Mouse (Mus musculus) limb, embryonic 11.5 days (tissue): Measurements from ENCODE around the gene Zfp768. TPM values are rescaled to one million over a fixed set of nuclear protein-coding genes. Genes with fewer than 3 reads are reported as not detected.
"Not testable (repeated sequence)": the region's sequence is repeated elsewhere in the genome, so short reads cannot be mapped to it uniquely, and the experiment has no call there.

ENCODE experiments used
- ATAC-seq: fragments of 200-750 bp; cut with Nextera tagmentation; 2 replicates; pipeline ENCODE4 v1.8.0; 2017; ENCODE audit warnings: low read depth; ENCODE audit not compliant: insufficient number of reproducible peaks, low FRiP score, low TSS enrichment
- DNase-seq: peaks from one replicate; pipeline ENCODE4 v3.0.0-alpha.2; 2015; ENCODE audit warnings: low spot score
- H3K27ac ChIP-seq: fragments of 300-500 bp; sonication (generic); replicated peaks from 2 replicates; pipeline ENCODE4 v1.5.1; 2014; ENCODE audit warnings: low read depth, mild to moderate bottlenecking, low read length
- H3K27me3 ChIP-seq: fragments of 300-500 bp; sonication (generic); 2 replicates; pipeline ENCODE4 v1.6.1; 2014; ENCODE audit warnings: mild to moderate bottlenecking, low read length, mixed read lengths; ENCODE audit not compliant: control insufficient read depth, insufficient read depth
- H3K36me3 ChIP-seq: fragments of 300-500 bp; sonication (generic); 2 replicates; pipeline ENCODE4 v1.6.1; 2014; ENCODE audit warnings: mild to moderate bottlenecking, low read length, moderate library complexity, mixed read lengths; ENCODE audit not compliant: control insufficient read depth, insufficient read depth
- H3K4me1 ChIP-seq: fragments of 300-500 bp; sonication (generic); 2 replicates; pipeline ENCODE4 v1.6.1; 2014; ENCODE audit warnings: low read length, mixed read lengths; ENCODE audit not compliant: control insufficient read depth, insufficient read depth
- H3K4me2 ChIP-seq: fragments of 300-500 bp; sonication (generic); 2 replicates; pipeline ENCODE4 v1.6.1; 2014; ENCODE audit warnings: low read depth, mild to moderate bottlenecking, moderate library complexity; ENCODE audit not compliant: severe bottlenecking
- H3K4me3 ChIP-seq: fragments of 300-500 bp; sonication (generic); 2 replicates; pipeline ENCODE4 v1.5.1; 2014; ENCODE audit warnings: low read depth, low read length
- H3K9ac ChIP-seq: fragments of 300-500 bp; sonication (generic); 2 replicates; pipeline ENCODE4 v1.6.1; 2014; ENCODE audit warnings: mild to moderate bottlenecking, low read length
- H3K9me3 ChIP-seq: fragments of 300-500 bp; sonication (generic); 2 replicates; pipeline ENCODE4 v1.6.1; 2016; ENCODE audit warnings: low read length; ENCODE audit not compliant: control insufficient read depth
- WGBS: fragments of 180-500 bp; shearing (Covaris S2); extraction: QIAGEN DNeasy Blood & Tissue Kit; methylation state at CpG from one replicate; pipeline ENCODE4 v1.1.7; 2014; 5-methylcytosine and 5-hydroxymethylcytosine counted together
- polyA plus RNA-seq: library from polyadenylated mRNA; unstranded; fragments of >200 nt; fragmentation: Nextera tagmentation; extraction: Ambion mirVana; gene quantifications from 2 replicates; pipeline ENCODE4 v1.2.1, GENCODE M21; 2014

Gene Zfp768
- polyA plus RNA-seq, 1 experiment from 2014 or later, result 6.0 TPM

DNA sequence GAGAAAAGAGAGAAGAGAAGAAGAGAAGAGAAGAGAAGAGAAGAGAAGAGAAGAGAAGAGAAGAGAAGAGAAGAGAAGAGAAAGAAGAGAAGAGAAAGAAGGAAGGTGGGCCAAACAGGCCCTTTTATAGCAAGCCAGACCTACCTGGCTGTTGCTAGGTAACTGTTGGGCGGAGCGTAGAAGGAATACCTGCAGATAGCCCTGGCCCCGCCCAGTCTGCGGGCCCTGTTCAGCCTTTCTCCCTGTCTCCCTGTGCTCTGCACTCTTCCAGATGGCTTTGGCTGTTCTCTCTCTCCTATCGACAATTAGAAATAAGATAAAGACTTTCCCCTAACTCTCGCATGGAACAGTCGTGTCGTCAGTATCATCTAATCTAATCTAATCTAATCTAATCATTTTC, 1.3 kb upstream of the Zfp768 start:
- 16% methylated on average over 8 of the region's 8 CpGs for WGBS

GRCm38 (mm10) chr7:127345092-127345491, 297 bp downstream of the Zfp768 start:
- no peak for DNase-seq
- WGBS, result under 1% methylated on average over 38 of the region's 42 CpGs
- ATAC-seq, result peak; percentile 52

More for the DNA sequence above, 1.3 kb upstream of the Zfp768 start:
- H3K4me1 ChIP-seq, result peaks cover 6% of the 10 kb centered on the region
- no peak overlapping the region for H3K9ac ChIP-seq
- ATAC-seq (no peak), DNase-seq (peak; percentile 30)
- no peaks in the 10 kb centered on the region for H3K9me3 ChIP-seq
- no peak overlapping the region for H3K27ac ChIP-seq
- H3K4me2 ChIP-seq, result peak overlapping the region; percentile 78
- peaks cover 12% of the 10 kb centered on the region for H3K36me3 ChIP-seq
- H3K4me3 ChIP-seq, result peak overlapping the region; percentile 92
- H3K27me3 ChIP-seq, result no peaks in the 10 kb centered on the region

GRCm38 (mm10) chr7:127344371-127344770, 1.0 kb downstream of the Zfp768 start:
- peaks cover 6% of the 10 kb centered on the region for H3K4me1 ChIP-seq
- peak overlapping the region; percentile 12; the same call in 1 of the 2 replicates for H3K9ac ChIP-seq
- H3K36me3 ChIP-seq, result peaks cover 14% of the 10 kb centered on the region
- ATAC-seq, result no peak
- H3K4me3 ChIP-seq, result peak overlapping the region; percentile 92
- no peak for DNase-seq
- no peak overlapping the region for H3K27ac ChIP-seq
- no peaks in the 10 kb centered on the region for H3K27me3 ChIP-seq
- peak overlapping the region; percentile 78 for H3K4me2 ChIP-seq
- no peaks in the 10 kb centered on the region for H3K9me3 ChIP-seq
- WGBS, result 91% methylated on average over 8 of the region's 8 CpGs

More at GRCm38 (mm10) chr7:127345092-127345491, 297 bp downstream of the Zfp768 start:
- H3K9ac ChIP-seq, result peak overlapping the region; percentile 93
- H3K4me2 ChIP-seq, result peak overlapping the region; percentile 78
- H3K4me1 ChIP-seq, result peaks cover 6% of the 10 kb centered on the region
- peak overlapping the region; percentile 92 for H3K4me3 ChIP-seq
- peaks cover 14% of the 10 kb centered on the region for H3K36me3 ChIP-seq
- peak overlapping the region; percentile 83 for H3K27ac ChIP-seq
- H3K27me3 ChIP-seq, result no peaks in the 10 kb centered on the region
- H3K9me3 ChIP-seq, result no peaks in the 10 kb centered on the region

GRCm38 (mm10) chr7:127343351-127344019, 1.9 kb downstream of the Zfp768 start:
- no peak overlapping the region for H3K27ac ChIP-seq
- WGBS, result 93% methylated on average over 38 of the region's 38 CpGs
- H3K4me2 ChIP-seq, result no peak overlapping the region
- H3K4me3 ChIP-seq, result no peak overlapping the region
- no peak for ATAC-seq
- peaks cover 6% of the 10 kb centered on the region for H3K4me1 ChIP-seq
- peaks cover 14% of the 10 kb centered on the region for H3K36me3 ChIP-seq
- no peak for DNase-seq
- no peak overlapping the region for H3K9ac ChIP-seq
- H3K27me3 ChIP-seq, result no peaks in the 10 kb centered on the region
- no peaks in the 10 kb centered on the region for H3K9me3 ChIP-seq

DNA sequence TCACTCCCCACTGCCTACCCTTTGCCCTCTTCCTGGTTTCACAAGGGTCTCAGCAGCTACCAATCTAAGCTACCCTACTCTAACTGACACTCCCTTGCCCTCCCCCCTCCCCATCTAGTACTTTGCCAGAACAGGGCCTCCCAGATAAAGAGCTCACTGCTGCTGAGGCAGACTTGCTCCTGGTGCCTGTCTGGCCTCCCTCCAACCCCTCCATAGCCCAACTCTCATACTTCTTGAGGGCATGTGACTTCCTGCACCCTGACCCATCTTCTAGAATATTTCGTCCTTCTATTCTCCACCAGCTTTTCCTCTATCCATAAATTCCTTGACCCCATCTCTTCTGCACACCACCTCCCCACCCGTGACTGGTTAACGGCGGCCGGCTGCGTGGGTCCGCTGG, 2.5 kb downstream of the Zfp768 start:
- no peak overlapping the region for H3K27ac ChIP-seq
- H3K4me3 ChIP-seq, result no peak overlapping the region
- ATAC-seq (no peak), DNase-seq (no peak)
- WGBS, result 95% methylated on average over 7 of the region's 7 CpGs
- peaks cover 6% of the 10 kb centered on the region for H3K4me1 ChIP-seq
- no peaks in the 10 kb centered on the region for H3K9me3 ChIP-seq
- peaks cover 14% of the 10 kb centered on the region for H3K36me3 ChIP-seq
- H3K27me3 ChIP-seq, result no peaks in the 10 kb centered on the region
- no peak overlapping the region for H3K9ac ChIP-seq
- H3K4me2 ChIP-seq, result no peak overlapping the region

GRCm38 (mm10) chr7:127342332-127342731, 3.1 kb downstream of the Zfp768 start:
- DNase-seq, result no peak
- WGBS, result 53% methylated on average over 4 of the region's 4 CpGs
- ATAC-seq, result no peak
- peaks cover 6% of the 10 kb centered on the region for H3K4me1 ChIP-seq
- H3K9me3 ChIP-seq, result no peaks in the 10 kb centered on the region
- H3K27ac ChIP-seq, result no peak overlapping the region
- peaks cover 14% of the 10 kb centered on the region for H3K36me3 ChIP-seq
- no peaks in the 10 kb centered on the region for H3K27me3 ChIP-seq
- no peak overlapping the region for H3K4me2 ChIP-seq
- H3K4me3 ChIP-seq, result no peak overlapping the region
- no peak overlapping the region for H3K9ac ChIP-seq

DNA sequence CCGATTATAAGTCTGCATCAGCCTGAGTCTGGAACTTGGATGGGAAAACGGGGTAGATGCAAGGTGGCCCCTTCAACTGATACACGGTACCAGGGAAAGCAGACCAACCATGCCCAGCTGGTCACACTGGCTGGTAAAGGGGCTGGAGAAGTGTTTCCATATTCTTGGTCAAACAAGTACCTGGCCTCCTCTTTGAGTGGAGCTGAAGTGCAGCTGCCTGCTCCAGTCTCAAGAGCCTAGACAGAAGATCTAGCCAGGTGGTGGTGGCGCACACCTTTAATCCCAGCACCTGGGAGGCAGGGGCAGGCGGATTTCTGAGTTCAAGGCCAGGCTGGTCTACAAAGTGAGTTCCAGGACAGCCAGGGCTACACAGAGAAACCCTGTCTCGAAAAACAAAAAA, 3.5 kb downstream of the Zfp768 start:
- not testable (repeated sequence) for H3K4me3 ChIP-seq, ATAC-seq, DNase-seq, H3K4me1 ChIP-seq, H3K4me2 ChIP-seq, H3K27ac ChIP-seq, H3K9me3 ChIP-seq, H3K27me3 ChIP-seq, H3K9ac ChIP-seq
- H3K36me3 ChIP-seq, result peaks cover 14% of the 10 kb centered on the region
- WGBS, result 97% methylated on average over 6 of the region's 6 CpGs

- 98% methylated on average over 8 of the region's 8 CpGs for WGBS
- no peak overlapping the region for H3K9ac ChIP-seq
- H3K36me3 ChIP-seq, result peaks cover 14% of the 10 kb centered on the region
- H3K27me3 ChIP-seq, result no peaks in the 10 kb centered on the region
- no peaks in the 10 kb centered on the region for H3K9me3 ChIP-seq
- peaks cover 6% of the 10 kb centered on the region for H3K4me1 ChIP-seq
- ATAC-seq, result no peak
- no peak overlapping the region for H3K4me3 ChIP-seq
- DNase-seq, result no peak
- H3K4me2 ChIP-seq, result no peak overlapping the region
- no peak overlapping the region for H3K27ac ChIP-seq
Observed at GRCm38 (mm10) chr7:127341356-127341755, 4.0 kb downstream of the Zfp768 start.

DNA sequence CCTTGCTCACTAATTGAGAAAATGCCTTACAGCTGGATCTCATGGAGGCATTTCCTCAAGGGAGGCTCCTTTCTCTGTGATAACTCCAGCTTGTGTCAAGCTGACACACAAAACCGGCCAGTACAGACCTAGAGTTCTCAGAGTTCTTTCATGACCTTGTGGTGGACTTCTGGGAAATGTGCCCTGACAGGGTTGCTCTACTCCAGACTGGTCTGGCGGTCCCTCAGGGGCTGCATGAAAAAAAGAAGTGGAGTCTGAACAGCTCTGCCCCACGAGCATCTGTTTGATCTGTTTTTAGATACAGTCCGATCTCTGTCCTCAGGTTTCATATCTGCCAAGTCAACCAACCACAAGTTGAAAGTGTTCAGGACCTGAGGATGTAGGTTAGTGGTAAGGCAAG, 7.8 kb downstream of the Zfp768 start:
- H3K36me3 ChIP-seq, result peaks cover 7% of the 10 kb centered on the region
- H3K9ac ChIP-seq, result no peak overlapping the region
- H3K27me3 ChIP-seq, result no peaks in the 10 kb centered on the region
- no peak overlapping the region for H3K27ac ChIP-seq
- H3K4me2 ChIP-seq, result no peak overlapping the region
- DNase-seq (no peak), ATAC-seq (no peak)
- H3K4me3 ChIP-seq, result no peak overlapping the region
- 72% methylated on average over 4 of the region's 4 CpGs for WGBS
- H3K9me3 ChIP-seq, result no peaks in the 10 kb centered on the region
- no peaks in the 10 kb centered on the region for H3K4me1 ChIP-seq
